Mouse (Mus musculus) midbrain, embryonic 12.5 days (tissue): ENCODE results near the gene Myo18a. TPM values are rescaled to one million over a fixed set of nuclear protein-coding genes. Genes with fewer than 3 reads are reported as not detected.

ENCODE experiments used
- ATAC-seq: fragments of 200-750 bp; cut with Nextera tagmentation; 2 replicates; pipeline ENCODE4 v1.8.0; 2017; ENCODE audit warnings: low read depth, moderate TSS enrichment, moderate library complexity; ENCODE audit not compliant: low FRiP score
- H3K27ac ChIP-seq: fragments of 300-500 bp; sonication (generic); replicated peaks from 2 replicates; pipeline ENCODE4 v1.5.1; 2016; ENCODE audit warnings: mild to moderate bottlenecking
- H3K27me3 ChIP-seq: fragments of 300-500 bp; sonication (generic); 2 replicates; pipeline ENCODE4 v1.6.1; 2016; ENCODE audit warnings: mild to moderate bottlenecking
- H3K36me3 ChIP-seq: fragments of 300-500 bp; sonication (generic); 2 replicates; pipeline ENCODE4 v1.6.1; 2016
- H3K4me1 ChIP-seq: fragments of 300-500 bp; sonication (generic); 2 replicates; pipeline ENCODE4 v1.6.1; 2016
- H3K4me2 ChIP-seq: fragments of 300-500 bp; sonication (generic); replicated peaks from 2 replicates; pipeline ENCODE4 v1.6.1; 2016; ENCODE audit warnings: mild to moderate bottlenecking, moderate library complexity
- H3K4me3 ChIP-seq: fragments of 300-500 bp; sonication (generic); 2 replicates; pipeline ENCODE4 v1.5.1; 2016; ENCODE audit warnings: mild to moderate bottlenecking
- H3K9ac ChIP-seq: fragments of 300-500 bp; sonication (generic); replicated peaks from 2 replicates; pipeline ENCODE4 v1.6.1; 2016; ENCODE audit warnings: mild to moderate bottlenecking, moderate library complexity
- H3K9me3 ChIP-seq: fragments of 300-500 bp; sonication (generic); 2 replicates; pipeline ENCODE4 v1.6.1; 2016; ENCODE audit warnings: mild to moderate bottlenecking
- WGBS: fragments of 180-500 bp; shearing (Covaris S2); methylation state at CpG from one replicate; pipeline ENCODE4 v1.1.7; 2016; 5-methylcytosine and 5-hydroxymethylcytosine counted together
- polyA plus RNA-seq: library from polyadenylated mRNA; unstranded; fragments of >200 nt; fragmentation: Nextera tagmentation; extraction: Ambion mirVana; gene quantifications from 2 replicates; pipeline ENCODE4 v1.2.1, GENCODE M21; 2016

Myo18a gene
- polyA plus RNA-seq, 1 experiment from 2014 or later = 61.0 TPM

- Histone ChIP-seq H3K4me1 (no peaks in the 10 kb centered on the region), H3K9me3 (no peaks in the 10 kb centered on the region), H3K27ac (no peak overlapping the region), H3K9ac (no peak overlapping the region), H3K36me3 (no peaks in the 10 kb centered on the region), H3K4me2 (no peak overlapping the region), H3K27me3 (no peaks in the 10 kb centered on the region), H3K4me3 (no peak overlapping the region)
- ATAC-seq = no peak
- WGBS = 89% methylated on average over 5 of the region's 5 CpGs
Measured at GRCm38 (mm10) chr11:77748996-77749395, 14.1 kb upstream of the Myo18a start.

GRCm38 (mm10) chr11:77752525-77752924, 10.5 kb upstream of the Myo18a start:
- no peak overlapping the region for H3K9ac ChIP-seq
- H3K27me3 ChIP-seq = no peaks in the 10 kb centered on the region
- no peak for ATAC-seq
- H3K9me3 ChIP-seq = no peaks in the 10 kb centered on the region
- H3K27ac ChIP-seq = no peak overlapping the region
- H3K4me1 ChIP-seq = no peaks in the 10 kb centered on the region
- H3K4me3 ChIP-seq = no peak overlapping the region
- 86% methylated on average over 5 of the region's 5 CpGs for WGBS
- H3K36me3 ChIP-seq = no peaks in the 10 kb centered on the region
- no peak overlapping the region for H3K4me2 ChIP-seq

GRCm38 (mm10) chr11:77753469-77753868, 9.6 kb upstream of the Myo18a start:
- 75% methylated on average over 3 of the region's 3 CpGs for WGBS
- H3K4me3 ChIP-seq = no peak overlapping the region
- ATAC-seq = no peak
- no peak overlapping the region for H3K4me2 ChIP-seq
- H3K27me3 ChIP-seq = peaks cover 2% of the 10 kb centered on the region; the same call in 1 of the 2 replicates
- H3K27ac ChIP-seq = no peak overlapping the region
- no peaks in the 10 kb centered on the region for H3K36me3 ChIP-seq
- H3K9ac ChIP-seq = no peak overlapping the region
- H3K4me1 ChIP-seq = peaks cover 3% of the 10 kb centered on the region; the same call in 1 of the 2 replicates
- no peaks in the 10 kb centered on the region for H3K9me3 ChIP-seq

GRCm38 (mm10) chr11:77760031-77760430, 3.0 kb upstream of the Myo18a start:
- WGBS = 92% methylated on average over 4 of the region's 4 CpGs

GRCm38 (mm10) chr11:77763673-77764340, 761 bp downstream of the Myo18a start:
- 5% methylated on average over 26 of the region's 26 CpGs for WGBS
- H3K4me3 ChIP-seq = peak overlapping the region; percentile 94
- H3K36me3 ChIP-seq = no peaks in the 10 kb centered on the region

More at GRCm38 (mm10) chr11:77760031-77760430, 3.0 kb upstream of the Myo18a start:
- peaks cover 23% of the 10 kb centered on the region for H3K4me1 ChIP-seq
- ATAC-seq = no peak
- no peak overlapping the region for H3K27ac ChIP-seq
- no peak overlapping the region for H3K4me3 ChIP-seq
- H3K36me3 ChIP-seq = no peaks in the 10 kb centered on the region
- H3K9ac ChIP-seq = no peak overlapping the region
- H3K4me2 ChIP-seq = no peak overlapping the region
- no peaks in the 10 kb centered on the region for H3K9me3 ChIP-seq
- peaks cover 10% of the 10 kb centered on the region for H3K27me3 ChIP-seq

GRCm38 (mm10) chr11:77764694-77765458, 1.8 kb downstream of the Myo18a start:
- Histone ChIP-seq H3K36me3 (no peaks in the 10 kb centered on the region), H3K9ac (peak overlapping the region; percentile 97; the same call in 1 of the 2 replicates)
- no peak for ATAC-seq

More at GRCm38 (mm10) chr11:77763673-77764340, 761 bp downstream of the Myo18a start:
- peak; percentile 77 for ATAC-seq
- no peaks in the 10 kb centered on the region for H3K9me3 ChIP-seq
- peak overlapping the region; percentile 97 for H3K27ac ChIP-seq
- peaks cover 40% of the 10 kb centered on the region for H3K4me1 ChIP-seq
- peak overlapping the region; percentile 96 for H3K4me2 ChIP-seq
- peaks cover 6% of the 10 kb centered on the region; the same call in 1 of the 2 replicates for H3K27me3 ChIP-seq
- peak overlapping the region; percentile 97 for H3K9ac ChIP-seq

GRCm38 (mm10) chr11:77765459-77765777, 2.4 kb downstream of the Myo18a start:
- H3K9me3 ChIP-seq = no peaks in the 10 kb centered on the region
- H3K27ac ChIP-seq = no peak overlapping the region; the same call in 1 of the 2 replicates
- ATAC-seq = no peak
- WGBS = 39% methylated on average over 4 of the region's 4 CpGs
- H3K4me1 ChIP-seq = peaks cover 40% of the 10 kb centered on the region
- H3K9ac ChIP-seq = no peak overlapping the region
- H3K27me3 ChIP-seq = peaks cover 6% of the 10 kb centered on the region; the same call in 1 of the 2 replicates
- no peaks in the 10 kb centered on the region for H3K36me3 ChIP-seq
- peak overlapping the region; percentile 96 for H3K4me2 ChIP-seq
- H3K4me3 ChIP-seq = peak overlapping the region; percentile 13; the same call in 1 of the 2 replicates

More at GRCm38 (mm10) chr11:77764694-77765458, 1.8 kb downstream of the Myo18a start:
- Histone ChIP-seq H3K4me1 (peaks cover 40% of the 10 kb centered on the region), H3K4me2 (peak overlapping the region; percentile 96), H3K27me3 (peaks cover 6% of the 10 kb centered on the region; the same call in 1 of the 2 replicates), H3K27ac (peak overlapping the region; percentile 97; the same call in 1 of the 2 replicates), H3K4me3 (peak overlapping the region; percentile 94), H3K9me3 (no peaks in the 10 kb centered on the region)
- 58% methylated on average over 9 of the region's 9 CpGs for WGBS

- Histone ChIP-seq H3K4me3 (peak overlapping the region; percentile 39), H3K27ac (peak overlapping the region; percentile 26; the same call in 1 of the 2 replicates), H3K27me3 (peaks cover 6% of the 10 kb centered on the region; the same call in 1 of the 2 replicates), H3K9me3 (no peaks in the 10 kb centered on the region), H3K9ac (peak overlapping the region; percentile 59), H3K36me3 (no peaks in the 10 kb centered on the region), H3K4me2 (peak overlapping the region; percentile 69), H3K4me1 (peaks cover 40% of the 10 kb centered on the region)
- 2% methylated on average over 34 of the region's 35 CpGs for WGBS
- ATAC-seq = peak; percentile 20; the same call in 1 of the 2 replicates
Measured at GRCm38 (mm10) chr11:77766351-77767001, 3.4 kb downstream of the Myo18a start.

- H3K9ac ChIP-seq = no peak overlapping the region
- no peak overlapping the region for H3K27ac ChIP-seq
- WGBS = 83% methylated on average over 4 of the region's 4 CpGs
- no peak overlapping the region for H3K4me3 ChIP-seq
- ATAC-seq = no peak
- H3K4me1 ChIP-seq = peaks cover 27% of the 10 kb centered on the region
- no peaks in the 10 kb centered on the region for H3K27me3 ChIP-seq
- H3K9me3 ChIP-seq = no peaks in the 10 kb centered on the region
- no peaks in the 10 kb centered on the region for H3K36me3 ChIP-seq
- no peak overlapping the region for H3K4me2 ChIP-seq
Measured at GRCm38 (mm10) chr11:77769496-77769895, 6.5 kb downstream of the Myo18a start.

GRCm38 (mm10) chr11:77770346-77770745, 7.3 kb downstream of the Myo18a start:
- no peaks in the 10 kb centered on the region for H3K9me3 ChIP-seq
- no peaks in the 10 kb centered on the region for H3K36me3 ChIP-seq
- H3K4me2 ChIP-seq = no peak overlapping the region
- H3K27me3 ChIP-seq = no peaks in the 10 kb centered on the region
- no peak for ATAC-seq
- H3K4me1 ChIP-seq = peaks cover 19% of the 10 kb centered on the region
- no peak overlapping the region for H3K4me3 ChIP-seq
- WGBS = 86% methylated on average over 8 of the region's 8 CpGs
- H3K27ac ChIP-seq = no peak overlapping the region
- H3K9ac ChIP-seq = no peak overlapping the region

GRCm38 (mm10) chr11:77771879-77772713, 9.1 kb downstream of the Myo18a start:
- Histone ChIP-seq H3K9ac (no peak overlapping the region), H3K4me3 (no peak overlapping the region), H3K4me1 (peaks cover 7% of the 10 kb centered on the region), H3K4me2 (no peak overlapping the region), H3K36me3 (peaks cover 2% of the 10 kb centered on the region; the same call in 1 of the 2 replicates), H3K27me3 (no peaks in the 10 kb centered on the region), H3K27ac (no peak overlapping the region), H3K9me3 (no peaks in the 10 kb centered on the region)
- WGBS = 74% methylated on average over 8 of the region's 8 CpGs
- no peak for ATAC-seq
